Mouse (Mus musculus): Measurements from ENCODE around the gene Olfr1511. TPM values are rescaled to one million over a fixed set of nuclear protein-coding genes. Genes with fewer than 3 reads are reported as not detected.
"Not testable (repeated sequence)": the region's sequence is repeated elsewhere in the genome, so short reads cannot be mapped to it uniquely, and the experiment has no call there.

Gene Olfr1511
- total RNA-seq (2022): not detected

- DNase-seq: no peak
Measured at GRCm38 (mm10) chr14:52397279-52397678, at the start of gene Olfr1511. Gene Olfr1511 (minus strand): TSS chr14:52397379.

- no peak for DNase-seq
Measured at GRCm38 (mm10) chr14:52442690-52443089, 45.5 kb upstream of the Olfr1511 start, which contains the start of gene Olfr1509. Gene Olfr1509 (plus strand): TSS chr14:52442990.

GRCm38 (mm10) chr14:52427686-52428085 lies 30.5 kb upstream of the Olfr1511 start:
- no peak for DNase-seq

GRCm38 (mm10) chr14:52414273-52414672 lies 17.1 kb upstream of the Olfr1511 start, which contains the start of gene Olfr1510:
Gene Olfr1510 (minus strand): TSS chr14:52414373.
- no peak for DNase-seq

GRCm38 (mm10) chr14:52410142-52410919 lies 13.2 kb upstream of the Olfr1511 start:
- DNase-seq: not testable (repeated sequence)

- DNase-seq: not testable (repeated sequence)
Measured at GRCm38 (mm10) chr14:52390084-52390848, 6.9 kb downstream of the Olfr1511 start.

GRCm38 (mm10) chr14:52379068-52379467 lies 18.1 kb downstream of the Olfr1511 start, which contains the start of gene Olfr1512:
Gene Olfr1512 (minus strand): TSS chr14:52379168.
- no peak for DNase-seq

GRCm38 (mm10) chr14:52368741-52369140 lies 28.4 kb downstream of the Olfr1511 start:
- DNase-seq: no peak

- DNase-seq: no peak
Measured at GRCm38 (mm10) chr14:52356308-52356707, 40.9 kb downstream of the Olfr1511 start, which contains the start of gene Olfr1513. Gene Olfr1513 (minus strand): TSS chr14:52356408.

Other genes starting within 250 kb of the Olfr1511 start
- 10 to 100 TPM; 56.0 to 73.9 (median 61.4) TPM for gene Supt16, start 200.0 kb downstream of the Olfr1511 start, total RNA-seq (2022)
- gene Chd8, start 139.6 kb downstream of the Olfr1511 start, total RNA-seq (2022): 100 to 1,000 TPM in 2 of 4 experiments, 10 to 100 TPM in 2; 82.2 to 142 (median 108) TPM
- gene Tox4, start 118.2 kb downstream of the Olfr1511 start, total RNA-seq (2022): 10 to 100 TPM; 54.4 to 80.8 (median 70.4) TPM
- gene Rab2b, start 117.8 kb downstream of the Olfr1511 start, total RNA-seq (2022): 10 to 100 TPM; 43.1 to 54.0 (median 48.4) TPM
- gene Mettl3, start 92.3 kb downstream of the Olfr1511 start, total RNA-seq (2022): 10 to 100 TPM; 39.3 to 66.6 (median 55.2) TPM
- 10 to 100 TPM in 2 of 4 experiments, 1 to 10 TPM in 2; 7.3 to 15.2 (median 12.0) TPM for gene Sall2, start 68.6 kb downstream of the Olfr1511 start, total RNA-seq (2022)
- gene Olfr1513, start 41.0 kb downstream of the Olfr1511 start, total RNA-seq (2022): not detected
- not detected for gene Olfr1512, start 18.2 kb downstream of the Olfr1511 start, total RNA-seq (2022)
- not detected for gene Olfr1510, start 17.0 kb upstream of the Olfr1511 start, total RNA-seq (2022)
- not detected for gene Olfr1509, start 45.6 kb upstream of the Olfr1511 start, total RNA-seq (2022)
- not detected for gene Olfr1508, start 70.1 kb upstream of the Olfr1511 start, total RNA-seq (2022)
- not detected for gene Olfr1507, start 98.4 kb upstream of the Olfr1511 start, total RNA-seq (2022)